Mouse (Mus musculus): ENCODE data around the gene Dupd1.

Gene Dupd1

GRCm38 (mm10) chr14:21722021-21722698, 7.8 kb upstream of the Dupd1 start:
- DNase-seq (ENCODE audit: low read depth, low spot score) = no peak

- DNase-seq (ENCODE audit: low read depth, low spot score) = no peak
Observed at GRCm38 (mm10) chr14:21720430-21721205, 6.2 kb upstream of the Dupd1 start.

GRCm38 (mm10) chr14:21719646-21720383, 5.4 kb upstream of the Dupd1 start:
- no peak for DNase-seq (ENCODE audit: low read depth, low spot score)

- DNase-seq (ENCODE audit: low read depth, low spot score) = no peak
Observed at GRCm38 (mm10) chr14:21711231-21711630, 3.1 kb downstream of the Dupd1 start.

- DNase-seq (ENCODE audit: low read depth, low spot score) = no peak
Observed at GRCm38 (mm10) chr14:21709545-21709944, 4.8 kb downstream of the Dupd1 start.

GRCm38 (mm10) chr14:21706759-21707571, 7.4 kb downstream of the Dupd1 start:
- DNase-seq (ENCODE audit: low read depth, low spot score) = no peak

GRCm38 (mm10) chr14:21705462-21705861, 8.9 kb downstream of the Dupd1 start:
- DNase-seq (ENCODE audit: low read depth, low spot score) = no peak

GRCm38 (mm10) chr14:21703255-21703654, 11.1 kb downstream of the Dupd1 start:
- DNase-seq (ENCODE audit: low read depth, low spot score) = no peak

GRCm38 (mm10) chr14:21702691-21703090, 11.7 kb downstream of the Dupd1 start:
- DNase-seq (ENCODE audit: low read depth, low spot score) = no peak

GRCm38 (mm10) chr14:21696186-21696830, 18.1 kb downstream of the Dupd1 start:
- no peak for DNase-seq (ENCODE audit: low read depth, low spot score)

GRCm38 (mm10) chr14:21695020-21695419, 19.4 kb downstream of the Dupd1 start:
- DNase-seq (ENCODE audit: low read depth, low spot score) = no peak

GRCm38 (mm10) chr14:21691070-21691469, 23.3 kb downstream of the Dupd1 start:
- no peak for DNase-seq (ENCODE audit: low read depth, low spot score)

GRCm38 (mm10) chr14:21686376-21687279, 27.7 kb downstream of the Dupd1 start:
- no peak for DNase-seq (ENCODE audit: low read depth, low spot score)

GRCm38 (mm10) chr14:21685411-21686146, 28.8 kb downstream of the Dupd1 start:
- DNase-seq (ENCODE audit: low read depth, low spot score) = no peak

GRCm38 (mm10) chr14:21683834-21684233, 30.5 kb downstream of the Dupd1 start:
- DNase-seq (ENCODE audit: low read depth, low spot score) = no peak

GRCm38 (mm10) chr14:21682681-21683129, 31.7 kb downstream of the Dupd1 start:
- peak; percentile 83 for DNase-seq (ENCODE audit: low read depth, low spot score)

- no peak for DNase-seq (ENCODE audit: low read depth, low spot score)
Observed at GRCm38 (mm10) chr14:21679631-21680201, 34.7 kb downstream of the Dupd1 start.

- peak; percentile 74 for DNase-seq (ENCODE audit: low read depth, low spot score)
Observed at GRCm38 (mm10) chr14:21678509-21679285, 35.7 kb downstream of the Dupd1 start.

All from CD4-positive, CD25-positive, alpha-beta regulatory T cell, adult 2 months (primary cell).